Mouse (Mus musculus): ENCODE measurements around the gene Tshb.

Tshb gene

DNA sequence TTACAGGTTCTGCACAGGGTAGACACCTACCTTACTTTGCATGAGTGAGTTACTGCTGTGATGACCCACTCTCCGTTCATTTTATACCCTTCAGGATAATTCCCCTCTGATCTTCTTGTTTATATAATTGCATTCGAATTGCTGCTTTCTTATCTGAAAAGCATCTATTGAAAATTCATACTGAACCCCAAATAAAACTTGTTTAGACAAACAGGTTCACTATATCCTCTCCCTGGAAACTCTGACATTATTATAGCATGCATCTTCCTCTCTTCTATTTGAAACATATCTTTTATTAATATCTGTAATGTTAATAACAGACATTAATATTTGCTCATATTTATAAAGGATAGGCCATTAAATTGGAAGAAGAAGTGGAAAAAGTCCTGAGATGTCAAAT, at the start of gene Tshb:
Gene Tshb, minus strand, starts transcription at position 101 of the 400 bp plus-strand sequence.
- no peak for DNase-seq (ENCODE audit: low spot score in 2 of 2)

DNA sequence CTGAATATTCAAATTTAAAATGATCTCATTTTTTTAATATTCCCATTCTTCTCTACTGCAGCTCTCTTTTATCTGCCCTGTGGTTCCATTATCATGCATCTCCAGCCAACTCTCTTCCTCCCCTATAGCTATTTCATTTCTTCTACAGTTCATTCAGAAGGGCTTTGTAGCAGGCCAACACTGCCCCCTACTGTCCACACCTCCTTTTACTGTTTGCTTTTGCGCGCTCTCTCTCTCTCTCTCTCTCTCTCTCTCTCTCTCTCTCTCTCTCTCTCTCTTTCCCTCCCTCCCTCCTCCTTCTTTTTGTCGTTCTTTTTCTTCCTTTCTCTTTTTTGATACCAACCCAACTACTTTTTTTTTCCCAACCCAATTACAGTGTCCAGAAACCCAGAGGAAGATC, 21.4 kb upstream of the Tshb start:
- DNase-seq (ENCODE audit: low spot score in 2 of 2), result peak; percentile 7 to 65

DNA sequence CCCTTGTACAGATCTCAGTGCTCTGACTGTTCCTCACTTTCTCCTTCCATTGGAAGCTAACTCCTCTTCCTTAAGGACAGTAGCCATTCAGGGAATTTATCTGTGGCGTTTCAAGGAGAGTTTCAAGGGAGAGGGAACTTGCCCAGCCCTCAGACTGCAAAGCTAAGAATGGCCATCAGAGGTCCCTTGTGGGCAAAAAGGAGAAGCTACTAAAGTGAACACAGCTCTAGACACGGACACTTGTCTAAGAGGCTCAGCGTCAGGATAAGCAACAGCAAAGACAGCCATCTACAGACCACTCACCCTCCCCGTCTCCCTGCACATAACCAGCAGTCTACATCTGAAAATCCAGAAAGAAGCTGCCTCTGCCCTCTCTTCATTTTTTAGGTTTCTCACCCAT, 4.9 kb upstream of the Tshb start:
- DNase-seq (ENCODE audit: low spot score in 2 of 2), result no peak

DNA sequence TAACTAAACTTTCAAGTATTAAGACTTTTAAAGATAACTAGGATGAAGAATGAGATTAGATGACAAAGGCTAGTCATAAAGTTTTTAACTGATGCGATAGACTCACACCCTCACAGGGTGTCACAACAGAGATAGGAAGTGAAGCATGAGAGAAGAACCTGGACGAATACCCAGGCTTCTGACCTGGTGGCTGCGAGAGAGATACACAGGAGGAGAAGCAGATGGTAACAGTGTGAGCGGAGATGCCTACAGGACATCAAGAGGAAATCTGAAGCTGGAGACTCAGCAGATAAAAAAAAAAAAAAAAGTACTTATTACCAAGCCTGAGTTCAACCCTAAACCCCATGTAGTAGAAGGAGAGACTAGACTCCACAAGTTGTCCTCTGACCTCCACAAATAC, 9.5 kb downstream of the Tshb start:
- DNase-seq (ENCODE audit: low spot score in 2 of 2), result no peak

DNA sequence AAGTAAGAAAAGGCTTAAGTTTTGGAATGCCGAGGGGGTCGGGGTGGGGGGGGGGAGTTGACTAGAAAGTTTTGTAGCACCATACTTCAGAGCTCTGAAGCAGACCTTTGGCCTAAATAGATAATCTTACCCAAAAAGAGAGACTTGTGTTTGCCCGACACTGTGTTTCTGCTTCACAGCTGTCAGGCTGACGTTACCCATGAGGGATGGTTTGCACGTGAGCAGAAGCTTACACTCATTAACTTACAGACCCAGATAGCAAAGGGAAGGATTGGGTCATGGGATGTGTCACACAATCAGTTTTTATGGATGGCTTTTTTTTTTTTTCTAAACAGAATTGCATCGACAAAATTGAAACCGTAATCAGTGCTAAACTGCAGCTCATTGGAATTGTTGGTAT, 17.7 kb downstream of the Tshb start:
- DNase-seq (ENCODE audit: low spot score in 2 of 2), result no peak

DNA sequence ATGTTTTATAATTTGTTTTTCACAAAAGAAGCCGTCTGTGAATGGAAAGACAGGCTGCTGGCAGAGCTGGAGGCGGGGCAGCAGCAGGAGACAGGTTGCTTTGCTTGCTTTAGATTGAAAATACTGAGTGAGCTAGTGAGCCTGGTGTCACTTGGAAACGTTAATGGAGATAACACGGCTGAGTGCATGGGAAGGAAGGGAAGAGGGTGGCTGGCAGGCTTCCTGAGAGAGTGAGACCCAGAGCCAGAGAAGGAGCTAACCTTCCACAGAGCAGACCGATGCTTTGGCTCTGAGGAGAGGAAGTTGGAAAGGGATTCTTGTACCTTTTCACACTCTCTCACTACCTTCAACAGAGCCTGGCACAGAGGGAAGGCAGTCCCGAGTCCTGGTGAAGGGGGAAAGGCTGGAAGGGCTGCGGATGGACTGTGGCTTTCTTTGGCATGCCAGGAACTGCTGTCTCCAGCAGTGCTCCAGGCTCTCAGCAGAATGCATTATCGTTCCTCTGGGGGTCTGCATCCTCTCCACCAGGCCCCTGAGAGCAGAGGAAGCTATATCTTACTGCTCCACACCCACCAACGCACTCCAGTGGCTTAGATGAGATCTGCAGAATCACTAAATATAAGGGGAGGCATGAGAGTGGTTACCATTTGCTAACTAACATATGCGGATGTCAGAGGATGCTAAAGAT, 18.7 kb downstream of the Tshb start:
- DNase-seq (ENCODE audit: low spot score in 2 of 2), result peak; percentile 47 to 49

DNA sequence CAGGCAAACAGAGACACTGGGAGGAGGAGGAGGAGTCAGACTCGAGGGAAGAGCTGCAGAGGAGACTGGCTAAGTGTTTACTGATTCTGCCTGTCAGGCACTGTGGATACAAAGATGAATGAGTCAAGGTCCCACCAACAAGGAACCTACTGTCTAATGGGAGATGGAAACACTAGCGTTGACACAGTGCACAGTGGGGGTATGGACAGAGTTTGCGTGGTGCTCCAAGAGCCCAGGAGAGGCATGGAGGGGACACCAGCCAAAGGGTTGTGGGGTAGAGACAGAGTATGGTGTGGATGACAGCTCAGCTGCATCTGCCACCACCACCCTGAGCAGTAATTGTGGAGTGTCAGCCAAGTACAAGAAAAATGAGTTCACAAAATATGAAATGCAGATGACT, 20.1 kb downstream of the Tshb start:
- no peak for DNase-seq (ENCODE audit: low spot score in 2 of 2)

DNA sequence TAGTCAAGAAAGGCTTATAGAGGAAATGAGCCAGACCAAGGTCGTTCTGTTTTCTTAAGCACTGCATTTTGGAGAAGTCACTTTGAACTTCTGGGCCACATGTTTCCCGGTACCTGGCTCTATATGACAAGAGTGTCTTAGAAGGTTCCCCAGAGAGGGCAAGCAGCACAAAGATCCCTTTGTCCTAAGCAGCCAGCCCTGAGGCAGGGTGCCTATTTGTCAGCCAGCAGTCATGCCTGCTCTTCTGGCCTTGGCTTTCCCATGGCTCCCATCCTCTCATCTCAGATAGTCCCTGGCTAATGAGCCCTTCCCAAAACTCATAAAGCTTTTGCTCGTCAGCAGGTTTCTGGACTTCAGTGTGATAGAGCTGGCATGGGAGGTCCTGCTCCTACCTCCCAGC, 22.3 kb downstream of the Tshb start:
- DNase-seq (ENCODE audit: low spot score in 2 of 2), result no peak

DNA sequence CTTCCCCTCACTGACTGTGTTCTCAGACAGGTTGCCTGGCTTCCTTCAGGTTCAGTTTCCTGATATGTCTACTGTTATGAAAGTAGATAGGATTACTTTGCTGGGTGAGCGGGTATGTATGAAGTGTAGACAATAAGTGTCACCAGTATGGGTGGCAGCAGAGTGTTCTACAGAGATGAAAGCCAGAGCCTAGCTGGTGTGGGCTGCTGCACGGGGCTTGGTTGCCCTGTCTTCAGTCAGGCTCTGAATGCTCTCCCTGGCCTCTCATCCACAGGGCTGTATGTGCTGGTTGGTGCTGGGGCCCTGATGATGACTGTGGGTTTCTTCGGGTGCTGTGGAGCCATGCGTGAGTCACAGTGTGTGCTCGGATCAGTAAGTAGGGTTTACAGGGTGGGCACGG, 25.5 kb downstream of the Tshb start:
- DNase-seq (ENCODE audit: low spot score in 2 of 2), result no peak

DNA sequence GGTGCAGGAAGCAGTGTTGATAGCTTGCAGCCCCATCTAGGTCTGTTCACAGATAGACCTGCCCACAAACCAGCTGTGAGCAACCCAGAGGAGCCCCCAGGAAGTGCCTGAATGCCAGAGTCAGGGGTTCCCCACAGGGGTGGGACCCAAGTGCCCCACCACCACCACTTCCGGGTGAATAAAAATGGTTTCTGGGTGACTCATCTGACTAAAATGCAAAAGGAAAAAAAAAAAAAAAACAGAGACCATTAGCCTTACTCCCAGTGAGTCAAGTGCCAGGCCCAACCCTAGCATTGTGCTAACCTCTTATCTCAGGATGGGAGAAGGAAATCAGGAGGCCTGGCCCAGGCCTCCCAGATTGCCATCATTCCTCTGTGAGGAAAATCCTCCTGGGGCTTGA, 26.7 kb downstream of the Tshb start:
- peak; percentile 47 to 65 for DNase-seq (ENCODE audit: low spot score in 2 of 2)

DNA sequence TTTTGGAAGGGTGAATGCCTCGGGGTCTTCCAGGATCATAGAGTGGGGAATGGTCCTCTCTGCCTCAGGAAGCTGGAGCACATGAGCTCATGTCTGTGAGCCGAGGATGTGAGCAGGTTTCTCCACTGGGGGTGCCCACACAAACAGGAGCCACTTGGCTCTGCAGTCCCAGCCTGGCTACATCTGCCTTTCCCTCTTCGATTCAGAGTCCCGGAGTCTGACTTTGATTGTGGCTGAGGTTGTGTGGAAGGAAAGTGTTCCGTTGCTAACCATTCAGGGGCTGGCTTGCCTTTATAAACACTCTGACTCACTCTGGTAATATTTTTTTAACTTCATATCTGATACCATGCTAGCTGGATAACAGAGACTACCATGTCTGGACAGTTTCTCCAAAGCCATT, 30.1 kb downstream of the Tshb start:
- DNase-seq (ENCODE audit: low spot score in 2 of 2), result peak in 1 of 2 experiments; percentile 40

DNA sequence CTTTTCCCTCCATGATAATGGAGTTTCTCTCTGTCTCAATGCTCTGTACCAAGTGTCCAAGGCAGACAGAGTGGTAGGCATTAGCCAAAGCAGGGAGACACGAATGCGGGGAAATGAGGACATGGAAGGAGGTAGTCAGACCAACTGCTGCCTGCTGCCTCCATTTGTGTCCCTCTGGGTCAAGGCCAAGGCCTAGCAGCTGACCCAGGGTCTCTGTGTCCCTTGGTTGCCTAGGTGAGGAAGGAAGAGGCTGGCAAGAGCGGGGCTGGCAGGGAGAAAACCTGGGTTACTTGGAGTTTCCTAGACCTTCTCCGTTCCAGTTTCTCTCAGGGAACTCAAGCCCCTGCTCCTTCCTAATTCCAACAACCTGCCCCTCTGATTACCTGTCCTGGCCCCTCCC, 30.5 kb downstream of the Tshb start:
- DNase-seq (ENCODE audit: low spot score in 2 of 2), result no peak

DNA sequence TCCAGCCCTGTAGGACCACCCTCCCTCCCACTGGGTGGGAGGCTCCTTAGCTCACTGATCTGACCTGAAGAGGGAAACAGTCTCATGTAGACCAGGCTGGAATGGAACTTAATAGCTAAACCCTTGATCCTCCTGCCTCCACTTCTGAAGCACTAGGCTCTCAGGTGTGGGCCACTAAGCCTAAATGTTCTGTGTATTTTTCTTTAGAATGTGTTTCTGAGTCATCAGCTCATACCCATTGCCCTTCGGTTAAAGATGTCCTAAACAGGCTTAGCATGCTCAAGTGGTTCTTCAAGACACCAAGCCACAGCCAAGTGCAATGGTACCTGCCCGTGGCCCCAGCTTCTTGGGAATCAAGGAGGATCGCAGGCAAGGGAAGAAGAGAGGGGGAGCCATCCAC, 31.0 kb downstream of the Tshb start:
- DNase-seq (ENCODE audit: low spot score in 2 of 2), result no peak

DNA sequence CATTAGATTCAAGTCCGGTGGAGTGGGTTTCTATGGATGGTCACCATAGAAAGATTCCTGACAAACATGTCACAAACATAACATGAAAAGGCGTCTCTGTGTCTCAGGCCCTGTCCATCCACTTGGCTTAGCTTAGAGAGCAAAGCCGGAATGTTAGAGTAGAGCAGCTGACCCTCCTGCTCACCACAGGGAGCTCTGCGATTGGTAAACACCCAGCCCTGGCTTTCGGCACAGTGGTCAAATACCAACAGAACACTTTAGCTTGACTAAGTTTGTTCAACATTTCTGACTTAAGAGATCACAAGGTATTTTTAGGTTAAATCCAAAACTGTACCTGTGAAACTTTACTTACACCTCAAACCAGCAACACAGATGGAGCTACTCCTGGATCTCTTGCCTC, 31.4 kb downstream of the Tshb start:
- no peak for DNase-seq (ENCODE audit: low spot score in 2 of 2)

DNA sequence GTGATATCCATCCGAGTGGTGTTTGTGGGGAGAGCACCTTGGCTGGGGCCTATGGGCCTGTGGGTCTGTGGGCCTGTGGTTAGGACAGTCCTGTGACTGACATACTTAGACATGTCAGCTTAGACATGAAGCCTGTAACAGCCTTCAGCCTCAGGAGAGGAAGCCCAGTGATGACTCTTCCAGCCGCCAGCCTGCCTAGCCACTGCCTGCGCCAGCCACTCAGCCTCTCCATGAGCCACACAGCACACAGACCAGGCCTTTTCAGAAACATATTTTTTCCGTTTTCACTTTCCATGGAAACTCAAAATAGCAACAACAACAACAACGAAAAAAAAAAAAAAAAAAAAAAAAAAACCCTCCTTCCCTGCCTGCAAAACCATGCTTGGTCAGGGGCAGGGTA, 33.8 kb downstream of the Tshb start:
- DNase-seq (ENCODE audit: low spot score in 2 of 2), result no peak

DNA sequence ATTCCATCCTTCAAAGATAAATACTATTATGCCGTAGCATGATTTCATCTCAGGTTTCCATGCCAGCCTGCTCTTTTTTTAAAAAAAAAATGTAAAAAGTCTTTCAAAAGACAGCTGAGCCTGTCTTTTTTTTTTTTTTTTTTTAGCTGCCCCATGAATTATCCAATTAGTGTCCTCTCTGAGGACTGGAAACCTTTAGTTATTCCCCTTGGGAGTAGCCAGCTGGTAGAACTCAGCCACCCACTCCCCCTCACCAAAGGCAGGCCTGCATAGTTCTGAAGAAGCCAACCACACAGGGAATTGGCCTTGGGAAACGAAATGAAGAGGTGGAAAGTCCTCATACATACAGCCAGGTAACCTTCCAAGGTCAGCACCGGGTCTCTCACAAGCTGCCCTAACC, 34.5 kb downstream of the Tshb start:
- DNase-seq (ENCODE audit: low spot score in 2 of 2), result no peak

DNA sequence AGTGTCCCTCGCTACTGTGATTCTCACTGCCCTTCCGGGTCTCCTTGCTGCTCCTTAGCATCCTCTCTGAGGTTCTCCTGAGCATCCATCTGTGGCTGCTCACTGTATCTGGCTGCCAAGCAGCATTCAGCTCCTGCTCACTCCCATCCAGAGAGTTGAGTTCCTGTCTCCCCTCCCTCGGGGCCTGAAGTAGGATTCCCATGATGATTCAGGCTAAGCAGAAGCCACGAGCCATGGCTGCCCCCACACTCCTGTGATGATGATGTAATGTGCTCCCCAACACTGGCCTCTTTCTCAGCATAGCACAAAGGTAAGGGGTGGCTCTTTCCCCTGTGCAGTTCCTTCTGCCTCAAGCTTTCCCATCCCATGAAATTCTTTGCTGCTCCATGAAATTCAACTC, 36.3 kb downstream of the Tshb start:
- DNase-seq (ENCODE audit: low spot score in 2 of 2), result no peak

DNA sequence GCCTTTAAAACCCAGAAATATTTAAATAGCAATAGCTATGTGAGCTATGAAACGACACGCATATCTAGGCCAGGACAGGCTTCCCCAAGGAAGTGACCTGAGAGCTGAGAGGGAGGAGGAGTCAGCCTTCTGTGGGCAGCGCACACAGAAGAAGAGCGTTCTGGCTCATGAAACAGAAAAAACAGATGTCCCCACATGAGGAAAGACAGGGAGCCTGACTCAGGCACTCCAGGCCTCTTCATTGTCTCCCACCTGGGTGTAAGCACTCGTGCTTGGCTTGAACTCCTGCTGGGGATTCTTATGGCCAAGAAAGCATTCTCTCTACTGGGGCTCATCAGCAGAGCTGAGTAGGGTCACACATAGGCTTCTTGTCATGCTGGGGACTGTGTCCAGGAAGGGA, 37.9 kb downstream of the Tshb start:
- DNase-seq (ENCODE audit: low spot score in 2 of 2), result peak; percentile 41 to 67

DNA sequence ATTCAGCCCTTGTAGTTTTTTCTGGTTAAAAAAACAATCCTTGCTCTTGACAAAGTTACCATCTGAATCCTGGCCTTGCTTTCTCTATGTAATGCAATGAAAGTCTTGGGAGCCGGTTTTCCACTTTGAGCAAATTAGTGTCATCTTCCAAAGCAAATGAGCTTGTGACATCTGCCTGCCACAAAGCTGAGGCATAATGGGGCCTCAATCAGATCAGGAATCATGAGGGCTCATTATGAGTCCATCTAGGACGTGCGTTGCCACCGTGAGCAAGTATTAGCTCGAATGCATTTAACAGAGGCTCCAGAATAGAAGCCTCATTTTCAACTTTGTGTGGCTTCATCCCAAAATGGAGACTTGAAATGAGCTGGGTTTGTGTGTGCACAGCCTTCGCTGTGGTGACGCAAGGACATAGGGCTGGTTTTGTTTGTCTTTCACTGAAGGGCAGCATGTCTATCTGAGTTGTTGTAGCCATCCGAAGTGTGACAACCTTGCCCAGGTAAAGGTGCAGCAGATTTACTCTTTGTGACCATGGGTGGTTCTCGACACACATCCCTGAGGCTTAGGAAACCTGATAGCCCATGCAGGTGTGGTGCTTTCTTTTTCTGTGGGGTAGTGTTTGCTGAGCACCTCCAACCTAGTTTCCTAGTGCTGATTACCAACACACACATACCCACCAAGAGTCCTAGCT, 38.6 kb downstream of the Tshb start:
- DNase-seq (ENCODE audit: low spot score in 2 of 2), result no peak

DNA sequence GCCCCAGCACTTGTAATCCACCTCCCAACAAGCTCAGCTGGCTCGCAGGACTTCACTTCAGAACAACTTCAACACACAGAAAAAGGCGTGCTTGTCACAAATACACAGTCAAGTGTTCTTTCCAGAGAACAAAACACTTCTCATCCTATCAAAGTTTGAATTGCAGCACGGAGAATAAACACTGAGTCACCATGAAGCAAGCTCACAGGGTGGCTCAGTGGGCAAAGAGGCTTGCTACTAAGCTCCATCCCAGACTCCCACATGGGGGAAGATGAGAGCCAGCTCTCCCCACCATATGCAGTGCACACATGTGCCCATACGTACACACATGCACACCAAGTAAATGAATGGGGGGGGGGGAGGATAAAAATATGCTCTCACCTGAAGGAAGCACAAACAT, 39.3 kb downstream of the Tshb start:
- no peak for DNase-seq (ENCODE audit: low spot score in 2 of 2)

DNA sequence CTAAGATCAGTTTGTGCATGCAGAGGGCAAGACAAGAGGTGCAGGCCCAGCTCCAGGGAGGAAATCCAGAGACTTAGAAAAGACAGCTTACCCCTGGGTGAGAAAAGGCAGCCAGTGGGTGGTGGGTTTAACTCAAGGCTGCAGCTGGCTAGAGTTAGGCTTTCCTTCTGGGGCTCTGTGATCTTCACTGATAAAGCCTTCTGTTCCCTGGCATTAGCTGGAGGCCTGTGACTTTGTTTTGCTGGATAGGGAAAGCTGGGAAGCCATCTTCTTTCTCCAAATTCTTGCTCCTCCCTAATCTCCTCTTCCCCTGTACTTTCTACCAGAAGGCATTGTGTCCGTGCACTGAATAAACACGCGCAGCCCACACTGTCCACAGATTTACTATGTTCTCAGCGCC, 39.8 kb downstream of the Tshb start:
- no peak for DNase-seq (ENCODE audit: low spot score in 2 of 2)

DNA sequence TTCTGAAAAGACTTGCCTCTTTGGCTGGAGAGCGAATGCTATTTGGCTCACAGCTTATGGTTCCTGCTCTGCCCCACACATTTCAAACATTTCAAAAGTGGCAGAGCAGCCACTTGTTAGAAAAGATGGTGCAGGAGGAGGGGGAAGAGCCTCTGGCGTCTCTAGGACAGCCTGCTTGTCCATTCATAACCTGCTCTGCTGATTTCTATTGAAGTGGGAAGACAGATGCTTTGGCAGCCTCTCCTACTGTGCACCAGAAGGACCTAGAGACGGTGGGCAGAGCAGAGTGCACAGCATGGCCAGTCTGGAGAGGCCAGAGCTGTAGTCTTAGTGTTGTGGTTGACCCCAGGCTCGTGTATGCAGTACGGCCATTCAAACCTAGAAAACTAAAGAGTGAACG, 43.6 kb downstream of the Tshb start:
- DNase-seq (ENCODE audit: low spot score in 2 of 2), result no peak

DNA sequence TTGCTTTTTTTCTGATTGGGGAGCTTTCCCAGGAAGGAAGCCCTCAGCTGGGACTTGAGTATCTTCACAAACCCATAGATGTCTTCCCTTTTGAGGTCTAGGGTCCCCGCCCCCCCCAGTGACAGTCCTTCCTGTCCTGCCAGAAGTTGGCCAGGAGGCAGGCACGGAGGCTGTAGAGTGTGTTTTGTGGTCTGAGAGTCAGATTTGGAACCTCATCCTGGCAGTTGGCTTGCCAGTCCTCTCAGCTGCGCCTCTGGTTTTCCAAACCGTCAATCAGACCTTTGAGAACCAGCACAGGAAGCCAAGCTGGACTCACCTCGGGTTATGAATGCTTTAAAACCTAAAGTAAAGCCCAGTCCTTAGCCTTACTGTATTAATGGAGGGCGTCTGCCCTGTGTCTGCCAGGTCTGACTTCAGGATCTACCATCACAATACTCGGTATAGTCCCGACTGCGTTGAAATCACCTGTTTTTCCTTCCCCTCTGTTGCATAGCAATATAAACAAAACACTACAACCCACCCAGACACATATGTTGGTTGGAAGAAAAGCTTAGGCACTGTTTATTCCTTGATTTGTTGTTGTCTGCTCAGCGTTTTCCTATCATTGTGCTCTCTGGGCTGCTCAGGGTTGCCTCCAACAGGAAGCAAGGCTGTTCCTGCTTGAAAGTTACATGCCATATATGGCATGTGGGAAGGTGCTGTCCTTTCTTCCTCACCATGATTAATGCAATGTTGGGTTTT, 44.2 kb downstream of the Tshb start:
- DNase-seq (ENCODE audit: low spot score in 2 of 2), result peak in 1 of 2 experiments; percentile 58

All from heart, adult 9 months (tissue).